Mouse (Mus musculus) midbrain, embryonic 12.5 days (tissue): ENCODE measurements at regions not wholly inside any gene's neighbourhood (a gene's known extent, or its start where the extent isn't known, plus 50 kb on each side); places are given as distances from the start of the nearest gene placed in this dataset.

ENCODE experiments used
- ATAC-seq: fragments of 200-750 bp; cut with Nextera tagmentation; 2 replicates; pipeline ENCODE4 v1.8.0; 2017; ENCODE audit warnings: low read depth, moderate TSS enrichment, moderate library complexity; ENCODE audit not compliant: low FRiP score
- H3K27ac ChIP-seq: fragments of 300-500 bp; sonication (generic); replicated peaks from 2 replicates; pipeline ENCODE4 v1.5.1; 2016; ENCODE audit warnings: mild to moderate bottlenecking
- H3K27me3 ChIP-seq: fragments of 300-500 bp; sonication (generic); 2 replicates; pipeline ENCODE4 v1.6.1; 2016; ENCODE audit warnings: mild to moderate bottlenecking
- H3K36me3 ChIP-seq: fragments of 300-500 bp; sonication (generic); 2 replicates; pipeline ENCODE4 v1.6.1; 2016
- H3K4me1 ChIP-seq: fragments of 300-500 bp; sonication (generic); 2 replicates; pipeline ENCODE4 v1.6.1; 2016
- H3K4me2 ChIP-seq: fragments of 300-500 bp; sonication (generic); replicated peaks from 2 replicates; pipeline ENCODE4 v1.6.1; 2016; ENCODE audit warnings: mild to moderate bottlenecking, moderate library complexity
- H3K4me3 ChIP-seq: fragments of 300-500 bp; sonication (generic); 2 replicates; pipeline ENCODE4 v1.5.1; 2016; ENCODE audit warnings: mild to moderate bottlenecking
- H3K9ac ChIP-seq: fragments of 300-500 bp; sonication (generic); replicated peaks from 2 replicates; pipeline ENCODE4 v1.6.1; 2016; ENCODE audit warnings: mild to moderate bottlenecking, moderate library complexity
- H3K9me3 ChIP-seq: fragments of 300-500 bp; sonication (generic); 2 replicates; pipeline ENCODE4 v1.6.1; 2016; ENCODE audit warnings: mild to moderate bottlenecking
- WGBS: fragments of 180-500 bp; shearing (Covaris S2); methylation state at CpG from one replicate; pipeline ENCODE4 v1.1.7; 2016; 5-methylcytosine and 5-hydroxymethylcytosine counted together

- Histone ChIP-seq H3K9ac (no peak overlapping the region), H3K4me2 (no peak overlapping the region), H3K4me1 (no peaks in the 10 kb centered on the region), H3K9me3 (no peaks in the 10 kb centered on the region), H3K27ac (no peak overlapping the region), H3K4me3 (no peak overlapping the region), H3K36me3 (no peaks in the 10 kb centered on the region), H3K27me3 (peaks cover 18% of the 10 kb centered on the region)
- WGBS, result 67% methylated on average over 6 of the region's 6 CpGs
- ATAC-seq, result no peak
Measured at GRCm38 (mm10) chr13:73131270-73131669, 129.0 kb upstream of the Irx4 start.

- H3K9me3 ChIP-seq, result no peaks in the 10 kb centered on the region
- no peaks in the 10 kb centered on the region for H3K4me1 ChIP-seq
- WGBS, result 84% methylated on average over 6 of the region's 6 CpGs
- ATAC-seq, result no peak
- peaks cover 18% of the 10 kb centered on the region for H3K27me3 ChIP-seq
- H3K4me2 ChIP-seq, result no peak overlapping the region
- no peak overlapping the region for H3K27ac ChIP-seq
- no peak overlapping the region for H3K9ac ChIP-seq
- H3K4me3 ChIP-seq, result no peak overlapping the region
- H3K36me3 ChIP-seq, result no peaks in the 10 kb centered on the region
Measured at GRCm38 (mm10) chr13:73132746-73133145, 127.5 kb upstream of the Irx4 start.

- no peaks in the 10 kb centered on the region for H3K4me1 ChIP-seq
- ATAC-seq, result no peak
Measured at GRCm38 (mm10) chr13:73134929-73135328, 125.3 kb upstream of the Irx4 start.

DNA sequence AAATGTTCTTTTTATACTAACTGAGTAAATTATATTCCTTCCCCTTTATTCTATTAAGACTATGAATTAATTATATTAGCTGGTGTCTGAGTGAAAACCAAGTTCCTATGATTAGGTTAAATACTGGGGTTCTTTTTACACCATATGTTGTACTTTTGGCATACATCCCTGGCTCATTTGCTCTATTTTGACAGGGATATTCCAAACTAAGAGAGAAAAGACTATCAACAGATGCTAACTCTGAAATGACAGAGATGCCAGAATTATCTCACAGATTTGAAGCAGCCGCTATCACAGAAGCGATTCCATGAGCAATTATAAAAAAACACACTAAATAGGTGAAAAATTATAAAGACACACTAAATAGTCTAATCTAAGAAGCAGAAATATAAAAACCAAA, 119.0 kb upstream of the Irx4 start:
- ATAC-seq, result no peak
- no peaks in the 10 kb centered on the region for H3K36me3 ChIP-seq

More at GRCm38 (mm10) chr13:73134929-73135328, 125.3 kb upstream of the Irx4 start:
- Histone ChIP-seq H3K27ac (no peak overlapping the region), H3K9ac (no peak overlapping the region), H3K36me3 (no peaks in the 10 kb centered on the region), H3K27me3 (peaks cover 18% of the 10 kb centered on the region), H3K4me2 (no peak overlapping the region), H3K4me3 (no peak overlapping the region), H3K9me3 (no peaks in the 10 kb centered on the region)

DNA sequence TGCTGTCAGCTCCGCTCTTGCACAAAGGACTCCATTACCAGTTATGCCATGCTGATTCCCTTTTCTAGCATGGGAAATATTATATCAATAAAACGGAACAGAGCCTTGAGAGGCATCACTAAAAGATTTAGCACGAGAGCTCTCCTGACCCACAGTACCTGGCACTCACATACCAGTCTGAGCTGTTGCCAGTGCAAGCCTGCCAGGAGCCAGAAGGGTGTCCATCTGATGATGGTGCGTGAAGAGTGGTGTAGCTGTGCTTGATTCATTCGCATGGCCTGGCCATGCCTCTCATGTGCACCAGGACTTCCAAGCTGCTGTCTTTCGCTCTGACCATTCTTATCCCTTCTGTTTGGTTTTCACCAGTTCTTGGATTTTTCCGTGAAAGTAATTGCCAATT, 102.3 kb upstream of the Irx4 start:
- Histone ChIP-seq H3K36me3 (no peaks in the 10 kb centered on the region), H3K9ac (no peak overlapping the region), H3K4me3 (no peak overlapping the region), H3K27me3 (peaks cover 25% of the 10 kb centered on the region), H3K9me3 (no peaks in the 10 kb centered on the region), H3K27ac (no peak overlapping the region), H3K4me2 (no peak overlapping the region), H3K4me1 (peaks cover 9% of the 10 kb centered on the region)
- ATAC-seq, result no peak
- WGBS, result 87% methylated on average over 7 of the region's 7 CpGs

More for the DNA sequence above, 119.0 kb upstream of the Irx4 start:
- no peaks in the 10 kb centered on the region for H3K4me1 ChIP-seq
- H3K4me2 ChIP-seq, result no peak overlapping the region
- H3K9me3 ChIP-seq, result no peaks in the 10 kb centered on the region
- no peak overlapping the region for H3K4me3 ChIP-seq
- WGBS, result 95% methylated on average over 2 of the region's 2 CpGs
- H3K9ac ChIP-seq, result no peak overlapping the region
- no peak overlapping the region for H3K27ac ChIP-seq
- no peaks in the 10 kb centered on the region for H3K27me3 ChIP-seq

GRCm38 (mm10) chr13:73159454-73159853, 100.8 kb upstream of the Irx4 start:
- WGBS, result 47% methylated on average over 7 of the region's 7 CpGs
- H3K27me3 ChIP-seq, result peaks cover 28% of the 10 kb centered on the region
- H3K36me3 ChIP-seq, result no peaks in the 10 kb centered on the region
- peak; percentile 2; the same call in 1 of the 2 replicates for ATAC-seq
- no peak overlapping the region for H3K27ac ChIP-seq
- no peak overlapping the region for H3K4me3 ChIP-seq
- peaks cover 9% of the 10 kb centered on the region for H3K4me1 ChIP-seq
- H3K4me2 ChIP-seq, result peak overlapping the region; percentile 48
- H3K9me3 ChIP-seq, result no peaks in the 10 kb centered on the region
- H3K9ac ChIP-seq, result peak overlapping the region; percentile 31; the same call in 1 of the 2 replicates

DNA sequence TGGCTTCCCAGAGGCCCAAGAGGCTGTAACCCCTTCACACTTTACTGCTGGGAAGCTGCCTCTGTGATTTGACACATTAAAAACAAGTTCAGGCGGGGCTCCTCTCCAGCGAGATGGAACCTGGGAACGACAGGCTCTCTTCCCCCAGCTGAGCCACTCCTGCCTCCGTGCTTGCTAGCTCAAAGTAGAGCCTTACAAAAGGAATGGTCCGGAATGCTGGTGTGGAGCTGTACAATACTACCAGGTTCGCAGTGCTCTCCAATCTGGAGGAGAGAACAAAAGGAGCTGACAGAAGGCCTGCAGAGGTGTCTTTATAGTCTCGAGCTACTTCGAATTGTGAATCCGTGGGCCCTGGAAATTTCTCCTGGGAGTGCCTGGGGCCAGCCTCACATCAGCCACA, 100.4 kb upstream of the Irx4 start:
- peaks cover 9% of the 10 kb centered on the region for H3K4me1 ChIP-seq
- peak overlapping the region; percentile 30 for H3K4me3 ChIP-seq
- H3K27ac ChIP-seq, result no peak overlapping the region
- H3K4me2 ChIP-seq, result peak overlapping the region; percentile 48
- peaks cover 28% of the 10 kb centered on the region for H3K27me3 ChIP-seq
- ATAC-seq, result peak; percentile 11; the same call in 1 of the 2 replicates
- 14% methylated on average over 9 of the region's 9 CpGs for WGBS
- no peaks in the 10 kb centered on the region for H3K36me3 ChIP-seq
- peak overlapping the region; percentile 31 for H3K9ac ChIP-seq
- H3K9me3 ChIP-seq, result no peaks in the 10 kb centered on the region

GRCm38 (mm10) chr13:73160289-73160688, 100.0 kb upstream of the Irx4 start:
- 1% methylated on average over 22 of the region's 22 CpGs for WGBS
- Histone ChIP-seq H3K4me2 (peak overlapping the region; percentile 48), H3K4me1 (peaks cover 9% of the 10 kb centered on the region), H3K27ac (no peak overlapping the region; the same call in 1 of the 2 replicates), H3K4me3 (peak overlapping the region; percentile 30), H3K9ac (peak overlapping the region; percentile 24; the same call in 1 of the 2 replicates), H3K27me3 (peaks cover 28% of the 10 kb centered on the region), H3K9me3 (no peaks in the 10 kb centered on the region), H3K36me3 (no peaks in the 10 kb centered on the region)
- ATAC-seq, result peak; percentile 97

DNA sequence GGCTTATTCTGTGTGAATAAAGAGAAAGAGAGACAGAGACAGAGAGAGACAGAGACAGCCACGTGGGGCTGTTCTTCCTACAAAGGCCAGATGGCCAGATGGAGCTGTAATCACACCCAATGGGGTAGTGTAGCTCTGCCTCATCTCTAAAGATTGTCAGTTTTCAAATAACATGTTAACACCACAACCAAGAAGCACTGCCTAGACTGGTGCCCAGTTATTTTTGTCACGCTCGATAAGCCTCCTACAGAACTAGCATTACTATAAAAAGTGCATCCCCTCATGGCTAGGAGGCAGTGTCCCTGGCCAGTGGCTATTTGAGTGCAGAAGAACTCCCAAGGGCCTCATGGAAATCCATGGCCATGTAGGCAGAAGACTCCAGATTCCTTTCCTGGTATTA, 90.0 kb upstream of the Irx4 start:
- ATAC-seq, result no peak
- Histone ChIP-seq H3K36me3 (no peaks in the 10 kb centered on the region), H3K4me2 (no peak overlapping the region), H3K27me3 (no peaks in the 10 kb centered on the region), H3K9me3 (no peaks in the 10 kb centered on the region), H3K9ac (no peak overlapping the region), H3K4me1 (no peaks in the 10 kb centered on the region), H3K27ac (no peak overlapping the region), H3K4me3 (no peak overlapping the region)
- WGBS, result 73% methylated on average over 3 of the region's 3 CpGs

DNA sequence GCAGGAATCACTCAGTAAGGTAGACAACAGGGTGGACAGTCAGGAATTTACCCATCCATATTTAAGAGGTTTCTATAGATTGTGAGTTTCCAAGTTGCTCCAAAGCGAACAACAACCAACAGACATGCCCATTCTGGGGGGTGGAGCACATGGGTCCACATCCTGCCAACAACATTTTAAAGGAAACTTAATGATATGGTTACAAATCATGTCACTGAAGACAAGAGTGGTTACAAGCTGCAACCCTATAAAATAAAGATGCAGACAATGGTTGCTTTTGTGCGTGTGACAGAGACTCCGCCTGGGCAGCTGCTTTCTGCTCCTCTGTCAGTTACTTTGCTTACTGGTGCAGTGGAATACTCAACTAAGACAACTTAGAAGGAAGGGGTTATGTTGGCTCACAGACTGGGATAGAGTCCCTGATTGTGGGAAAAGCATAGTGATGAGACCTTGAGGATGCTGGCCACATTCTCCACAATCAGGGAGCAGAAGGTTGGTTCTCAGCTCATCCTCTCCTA, 52.3 kb upstream of the Irx4 start:
- H3K4me2 ChIP-seq, result no peak overlapping the region
- ATAC-seq, result no peak
- no peak overlapping the region for H3K9ac ChIP-seq
- H3K4me3 ChIP-seq, result no peak overlapping the region
- no peaks in the 10 kb centered on the region for H3K27me3 ChIP-seq
- H3K27ac ChIP-seq, result no peak overlapping the region
- H3K36me3 ChIP-seq, result no peaks in the 10 kb centered on the region
- H3K4me1 ChIP-seq, result no peaks in the 10 kb centered on the region
- no peaks in the 10 kb centered on the region for H3K9me3 ChIP-seq
- 91% methylated on average over 3 of the region's 3 CpGs for WGBS
